Mouse (Mus musculus) megakaryocyte-erythroid progenitor cell, adult 5 weeks (primary cell): Measurements from ENCODE around the gene March7. TPM values are rescaled to one million over a fixed set of nuclear protein-coding genes. Genes with fewer than 3 reads are reported as not detected.

Source experiments
- polyA plus RNA-seq: library from polyadenylated mRNA; stranded (reverse); fragments of >175 nt; gene quantifications from 2 replicates; pipeline ENCODE4 v1.2.3, GENCODE M21; 2012

Gene March7
- polyA plus RNA-seq = 5.8 and 7.0 TPM in 2 replicates

DNA sequence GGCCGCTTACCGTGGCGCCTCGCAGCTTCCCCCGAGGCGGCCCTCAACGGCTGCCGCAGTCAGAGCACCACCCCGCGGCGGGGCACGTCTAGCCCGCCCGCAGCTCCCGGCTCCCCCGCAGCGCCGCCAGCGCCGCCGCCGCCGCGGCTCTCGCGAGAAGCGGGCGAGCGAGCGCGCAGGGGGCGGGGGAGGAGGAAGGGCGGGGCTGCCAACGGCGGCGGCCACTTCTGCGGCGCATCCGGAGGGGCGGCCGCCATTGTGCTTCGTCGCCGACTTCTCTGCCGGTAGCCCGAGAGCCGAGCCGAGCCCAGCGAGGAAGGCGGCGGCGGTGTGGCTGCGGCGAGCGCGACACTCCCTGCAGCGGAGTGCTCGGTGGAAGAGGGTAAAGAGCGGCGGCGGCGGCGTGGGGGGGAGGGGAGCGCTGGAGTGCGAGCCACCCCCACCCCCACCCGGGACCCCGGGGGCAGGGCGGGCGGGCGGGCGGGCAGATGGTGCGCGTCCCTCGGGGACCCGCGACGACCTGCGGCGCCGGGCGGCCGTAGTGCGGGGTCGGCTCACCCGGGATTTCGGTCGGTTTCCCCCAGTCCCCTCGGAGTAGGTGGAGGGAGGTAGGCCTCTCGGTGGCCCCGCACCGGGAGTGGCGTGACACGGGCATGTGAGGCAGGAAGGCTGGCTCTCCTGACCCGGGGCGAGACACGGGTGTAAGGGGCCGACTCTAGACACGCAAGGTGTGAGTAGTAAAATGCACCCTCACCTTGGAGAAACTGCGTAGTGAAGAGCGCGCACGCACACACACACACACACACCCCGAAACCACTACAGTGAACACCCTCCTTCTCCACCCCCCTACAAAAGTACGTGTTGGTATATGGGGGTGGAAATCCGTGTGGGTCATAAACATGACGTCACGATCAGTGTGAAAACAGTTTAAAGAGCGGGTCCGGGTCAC, at the start of gene March7, which contains the start of gene Baz2b:
Gene March7 (plus strand): TSS at position 185 of the 949 bp plus-strand sequence.
Gene Baz2b (minus strand): TSS at position 137 of the 949 bp plus-strand sequence.

GRCm38 (mm10) chr2:60284467-60284821, 74.8 kb downstream of the March7 start, which contains the start of gene Cd302:
TSS of gene Cd302 (minus strand) at chr2:60284488.

Other genes starting within 250 kb of the March7 start
- gene Baz2b, start within 50 bp of the March7 start, polyA plus RNA-seq = 16.7 and 28.0 TPM in 2 replicates
- 0.24 and 1.2 TPM in 2 replicates for gene Cd302, start 74.6 kb downstream of the March7 start, polyA plus RNA-seq
- 0.21 and 0.50 TPM in 2 replicates for gene Ly75, start 173.4 kb downstream of the March7 start, polyA plus RNA-seq